Mouse (Mus musculus): ENCODE data around the gene Nrcam.

- no peak for TF ChIP-seq POLR2A (IDR thresholded peaks at IDR 0.05; ENCODE audit: borderline replicate concordance, low read depth, low read length)
- TF ChIP-seq CTCF (IDR thresholded peaks at IDR 0.05; ENCODE audit: low read depth, low read length), result no peak
Measured at GRCm38 (mm10) chr12:44388220-44388619, 59.5 kb downstream of the Nrcam start.

Measured in bone marrow macrophage, adult 2 months (primary cell).